Mouse (Mus musculus) heart, adult 11 months (tissue): Measurements from ENCODE around the gene Tnfsf13b.

ENCODE experiments used
- DNase-seq: peaks from one replicate; pipeline ENCODE4 v3.0.0; 2022

The Tnfsf13b gene

GRCm38 (mm10) chr8:10006156-10006985, at the start of gene Tnfsf13b:
TSS of gene Tnfsf13b (plus strand) at chr8:10006467.
- DNase-seq: peak; percentile 93

- DNase-seq: peak; percentile 61
These were observed 47.9 kb upstream of the Tnfsf13b start for GRCm38 (mm10) chr8:9958338-9958737.

GRCm38 (mm10) chr8:9959919-9960318, 46.3 kb upstream of the Tnfsf13b start:
- no peak for DNase-seq

- DNase-seq: no peak
These were observed 34.4 kb upstream of the Tnfsf13b start for GRCm38 (mm10) chr8:9971866-9972265.

- no peak for DNase-seq
These were observed 31.0 kb upstream of the Tnfsf13b start for GRCm38 (mm10) chr8:9975276-9975675.

- DNase-seq: peak; percentile 100
These were observed 30.2 kb upstream of the Tnfsf13b start for GRCm38 (mm10) chr8:9975898-9976611.

- DNase-seq: peak; percentile 88
These were observed 29.3 kb upstream of the Tnfsf13b start for GRCm38 (mm10) chr8:9977016-9977415.

GRCm38 (mm10) chr8:9977573-9978314, 28.5 kb upstream of the Tnfsf13b start, which contains the start of the genes Lig4 and Abhd13:
TSS of gene Lig4 (minus strand) at chr8:9977686.
TSS of gene Abhd13 (plus strand) at chr8:9977707.
- peak; percentile 99 for DNase-seq

- peak; percentile 84 for DNase-seq
These were observed 27.6 kb upstream of the Tnfsf13b start for GRCm38 (mm10) chr8:9978475-9979230.

- peak; percentile 46 for DNase-seq
These were observed 26.5 kb upstream of the Tnfsf13b start for GRCm38 (mm10) chr8:9979746-9980145.

GRCm38 (mm10) chr8:9980188-9980587, 26.1 kb upstream of the Tnfsf13b start:
- no peak for DNase-seq

GRCm38 (mm10) chr8:10004115-10004514, 2.2 kb upstream of the Tnfsf13b start:
- no peak for DNase-seq

- peak; percentile 92 for DNase-seq
These were observed 856 bp downstream of the Tnfsf13b start for GRCm38 (mm10) chr8:10006986-10007659.

GRCm38 (mm10) chr8:10007660-10008028, 1.4 kb downstream of the Tnfsf13b start:
- peak; percentile 71 for DNase-seq

GRCm38 (mm10) chr8:10016252-10016651, 10.0 kb downstream of the Tnfsf13b start:
- peak; percentile 57 for DNase-seq

- DNase-seq: peak; percentile 83
These were observed 11.0 kb downstream of the Tnfsf13b start for GRCm38 (mm10) chr8:10017231-10017630.

GRCm38 (mm10) chr8:10030320-10031060, 24.2 kb downstream of the Tnfsf13b start:
- peak; percentile 55 for DNase-seq

GRCm38 (mm10) chr8:10031177-10031576, 24.9 kb downstream of the Tnfsf13b start:
- DNase-seq: peak; percentile 62

- peak; percentile 94 for DNase-seq
These were observed 34.6 kb downstream of the Tnfsf13b start for GRCm38 (mm10) chr8:10040866-10041265.

- peak; percentile 25 for DNase-seq
These were observed 37.7 kb downstream of the Tnfsf13b start for GRCm38 (mm10) chr8:10043842-10044510.
